Mouse (Mus musculus) kidney, adult 2 months (tissue): Measurements from ENCODE around the gene Fndc9.

Source experiments
- CTCF ChIP-seq: fragments of 200-500 bp; conservative IDR thresholded peaks from 2 replicates; pipeline ENCODE4 v1.5.1; 2011; ENCODE audit warnings: low read depth, mild to moderate bottlenecking, control low read depth, low read length, moderate library complexity, mixed read lengths; ENCODE audit not compliant: insufficient read depth, insufficient read length
- POLR2A ChIP-seq: fragments of 200-500 bp; IDR thresholded peaks from one replicate; pipeline ENCODE4 v1.6.1; 2011; ENCODE audit warnings: low read depth, low read length, control low read depth

- TF ChIP-seq POLR2A (no peak), CTCF (no peak)
Observed at GRCm38 (mm10) chr11:46288091-46288490, 52.8 kb downstream of the Fndc9 start.
